Mouse (Mus musculus): Measurements from ENCODE around the gene Nectin1. TPM values are rescaled to one million over a fixed set of nuclear protein-coding genes. Genes with fewer than 3 reads are reported as not detected.

Gene Nectin1
- polyA plus RNA-seq, 1 experiment from 2014 or later, result 3.7 TPM

GRCm38 (mm10) chr9:43744138-43744981 is 576 bp downstream of the Nectin1 start:
- peaks cover 18% of the 10 kb centered on the region; the same call in 1 of the 2 replicates for H3K4me1 ChIP-seq (replicated peaks; ENCODE audit: insufficient read depth, low read length)
- peak; percentile 49 for DNase-seq (ENCODE audit: low spot score)
- peak; percentile 40; the same call in 1 of the 2 replicates for ATAC-seq (replicated peaks; ENCODE audit: low FRiP score, low read depth)
- H3K27ac ChIP-seq, result peak overlapping the region; percentile 86
- H3K27me3 ChIP-seq (ENCODE audit: insufficient read depth, low read length), result no peaks in the 10 kb centered on the region
- H3K4me3 ChIP-seq (replicated peaks; ENCODE audit: low read depth, low read length), result peak overlapping the region; percentile 82
- H3K4me2 ChIP-seq (ENCODE audit: low read length), result peak overlapping the region; percentile 99
- H3K9ac ChIP-seq (ENCODE audit: low read depth, low read length), result peak overlapping the region; percentile 81
- no peaks in the 10 kb centered on the region for H3K36me3 ChIP-seq (ENCODE audit: insufficient read depth, low read length)
- no peaks in the 10 kb centered on the region for H3K9me3 ChIP-seq (replicated peaks; ENCODE audit: low read length)
- no peak for TF ChIP-seq CTCF (IDR thresholded peaks at IDR 0.05; ENCODE audit: low read depth)
- under 1% methylated on average over 69 of the region's 77 CpGs for WGBS

- Histone ChIP-seq H3K4me1 (replicated peaks; ENCODE audit: insufficient read depth, low read length) (peaks cover 18% of the 10 kb centered on the region; the same call in 1 of the 2 replicates), H3K9me3 (replicated peaks; ENCODE audit: low read length) (no peaks in the 10 kb centered on the region), H3K9ac (ENCODE audit: low read depth, low read length) (peak overlapping the region; percentile 81), H3K4me2 (ENCODE audit: low read length) (peak overlapping the region; percentile 99), H3K27ac (no peak overlapping the region), H3K4me3 (replicated peaks; ENCODE audit: low read depth, low read length) (peak overlapping the region; percentile 82), H3K27me3 (ENCODE audit: insufficient read depth, low read length) (no peaks in the 10 kb centered on the region), H3K36me3 (ENCODE audit: insufficient read depth, low read length) (no peaks in the 10 kb centered on the region)
- DNase-seq (ENCODE audit: low spot score) (no peak), ATAC-seq (replicated peaks; ENCODE audit: low FRiP score, low read depth) (no peak)
- WGBS, result under 1% methylated on average over 43 of the region's 43 CpGs
- peak; percentile 4; the same call in 1 of the 2 replicates for TF ChIP-seq CTCF (IDR thresholded peaks at IDR 0.05; ENCODE audit: low read depth)
These were observed 1.4 kb downstream of the Nectin1 start for GRCm38 (mm10) chr9:43745051-43745792.

GRCm38 (mm10) chr9:43745951-43746703 is 2.3 kb downstream of the Nectin1 start:
- Histone ChIP-seq H3K27ac (no peak overlapping the region), H3K4me1 (replicated peaks; ENCODE audit: insufficient read depth, low read length) (peaks cover 18% of the 10 kb centered on the region; the same call in 1 of the 2 replicates), H3K9me3 (replicated peaks; ENCODE audit: low read length) (no peaks in the 10 kb centered on the region), H3K9ac (ENCODE audit: low read depth, low read length) (0 out of 2 replicates have a peak overlapping the region, but pooled peaks have one; percentile 23), H3K27me3 (ENCODE audit: insufficient read depth, low read length) (no peaks in the 10 kb centered on the region), H3K36me3 (ENCODE audit: insufficient read depth, low read length) (no peaks in the 10 kb centered on the region), H3K4me3 (replicated peaks; ENCODE audit: low read depth, low read length) (peak overlapping the region; percentile 82), H3K4me2 (ENCODE audit: low read length) (peak overlapping the region; percentile 99)
- WGBS, result 14% methylated on average over 13 of the region's 13 CpGs
- DNase-seq (ENCODE audit: low spot score) (no peak), ATAC-seq (replicated peaks; ENCODE audit: low FRiP score, low read depth) (no peak)
- TF ChIP-seq CTCF (IDR thresholded peaks at IDR 0.05; ENCODE audit: low read depth), result no peak

- no peaks in the 10 kb centered on the region for H3K36me3 ChIP-seq (ENCODE audit: insufficient read depth, low read length)
- no peak for ATAC-seq (replicated peaks; ENCODE audit: low FRiP score, low read depth)
These were observed 3.9 kb downstream of the Nectin1 start for GRCm38 (mm10) chr9:43747710-43748109.

GRCm38 (mm10) chr9:43748519-43748918 is 4.7 kb downstream of the Nectin1 start:
- H3K27me3 ChIP-seq (ENCODE audit: insufficient read depth, low read length), result no peaks in the 10 kb centered on the region
- TF ChIP-seq CTCF (IDR thresholded peaks at IDR 0.05; ENCODE audit: low read depth), result no peak
- WGBS, result 72% methylated on average over 5 of the region's 5 CpGs
- ATAC-seq (replicated peaks; ENCODE audit: low FRiP score, low read depth) (no peak), DNase-seq (ENCODE audit: low spot score) (no peak)
- H3K9me3 ChIP-seq (replicated peaks; ENCODE audit: low read length), result no peaks in the 10 kb centered on the region
- peaks cover 14% of the 10 kb centered on the region; the same call in 1 of the 2 replicates for H3K4me1 ChIP-seq (replicated peaks; ENCODE audit: insufficient read depth, low read length)
- H3K9ac ChIP-seq (ENCODE audit: low read depth, low read length), result no peak overlapping the region
- no peak overlapping the region for H3K4me3 ChIP-seq (replicated peaks; ENCODE audit: low read depth, low read length)
- no peak overlapping the region for H3K27ac ChIP-seq
- no peaks in the 10 kb centered on the region for H3K36me3 ChIP-seq (ENCODE audit: insufficient read depth, low read length)
- no peak overlapping the region for H3K4me2 ChIP-seq (ENCODE audit: low read length)

More at GRCm38 (mm10) chr9:43747710-43748109, 3.9 kb downstream of the Nectin1 start:
- no peaks in the 10 kb centered on the region for H3K9me3 ChIP-seq (replicated peaks; ENCODE audit: low read length)
- H3K27ac ChIP-seq, result no peak overlapping the region
- no peak overlapping the region for H3K9ac ChIP-seq (ENCODE audit: low read depth, low read length)
- H3K4me1 ChIP-seq (replicated peaks; ENCODE audit: insufficient read depth, low read length), result peaks cover 18% of the 10 kb centered on the region; the same call in 1 of the 2 replicates
- H3K4me3 ChIP-seq (replicated peaks; ENCODE audit: low read depth, low read length), result no peak overlapping the region
- H3K4me2 ChIP-seq (ENCODE audit: low read length), result no peak overlapping the region
- TF ChIP-seq CTCF (IDR thresholded peaks at IDR 0.05; ENCODE audit: low read depth), result no peak
- 68% methylated on average over 9 of the region's 9 CpGs for WGBS
- DNase-seq (ENCODE audit: low spot score), result no peak
- H3K27me3 ChIP-seq (ENCODE audit: insufficient read depth, low read length), result no peaks in the 10 kb centered on the region

Measured in kidney, postnatal 0 days (tissue).